Mouse (Mus musculus): ENCODE results near the gene Shq1.

DNA sequence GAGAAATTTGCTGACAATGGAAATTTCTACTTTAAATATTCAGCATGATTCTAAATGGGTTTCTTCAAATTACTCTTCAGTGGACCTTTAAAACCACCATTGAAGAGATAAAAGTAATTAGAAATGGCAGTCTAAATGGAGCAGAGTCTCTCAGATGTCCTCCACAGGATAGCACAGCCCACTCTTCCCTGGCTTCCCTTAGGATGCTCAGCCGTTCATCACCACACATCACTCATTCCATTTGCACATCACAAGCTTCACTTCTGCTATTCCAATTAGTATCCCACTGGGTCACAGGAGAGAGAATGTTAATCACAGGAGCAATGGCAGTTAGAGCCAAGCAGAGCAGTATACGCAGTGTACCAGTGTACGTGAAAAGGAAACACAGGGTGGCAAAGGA lies 18.4 kb downstream of the Shq1 start:
- no peak for TF ChIP-seq CTCF (conservative IDR thresholded peaks at IDR 0.05; ENCODE audit: insufficient read depth, insufficient read length, low read depth, low read length)
- no peak for TF ChIP-seq POLR2A (IDR thresholded peaks at IDR 0.05; ENCODE audit: low read depth, low read length)

Data from kidney, adult 2 months (tissue).